ENCODE assay signal across 25 mouse cellular contexts in genomic region chr3:145320587-145321274, GRCm38 (mm10). TPM values are rescaled to one million over a fixed set of nuclear protein-coding genes. Genes with fewer than 3 reads are reported as not detected.
DNase-seq lines count a peak whose midpoint lies in the region; ATAC-seq and TF ChIP-seq lines count a peak whose summit lies in the region.
"Had no signal": no experiment of that assay in that cellular context is flagged by ENCODE, and none has a peak within 500 bp of the region (broad histone marks: within the 10 kb centered on the region; RNA-seq: fewer than 3 reads in every experiment).

No protein-coding gene starts in this region.

- no peak for TF ChIP-seq POLR2A in limb, embryonic 14.5 days (IDR thresholded peaks at IDR 0.05; ENCODE audit: borderline replicate concordance, extremely low read depth, insufficient read depth, insufficient read length)

- peak; percentile 73 for DNase-seq in heart, adult 11 months
- DNase-seq in heart, postnatal 14 days = no peak
- DNase-seq in kidney, postnatal 14 days = peak; percentile 8
- DNase-seq in kidney, postnatal 25 days = no peak
- peak; percentile 40 for DNase-seq in forelimb bud, embryonic 11.5 days (ENCODE audit: low read depth, low spot score)
- peak; percentile 54 for DNase-seq in limb, embryonic 14.5 days (ENCODE audit: low spot score)
- DNase-seq in MN1 (ENCODE audit: low spot score) = no peak
- DNase-seq: adrenal gland, postnatal 14 days; cerebellum, adult 9-10 months; forebrain, postnatal 0 days; gastrocnemius, postnatal 25 days; heart, adult 2 months; lung, adult 18-20 months; lung, postnatal 10 days; retina, postnatal 1 day; right cerebral cortex, postnatal 25 days; thymus, postnatal 25 days had no signal

- H3K36me3 ChIP-seq in limb, embryonic 14.5 days (ENCODE audit: control insufficient read depth, insufficient read depth, low read length) = no peaks in the 10 kb centered on the region
- H3K36me3 ChIP-seq: forebrain, embryonic 10.5 days; heart, embryonic 13.5 days; hindbrain, embryonic 12.5 days; liver, embryonic 12.5 days; midbrain, embryonic 12.5 days; neural tube, embryonic 12.5 days had no signal

- peaks cover 19% of the 10 kb centered on the region for H3K4me1 ChIP-seq in limb, embryonic 14.5 days (ENCODE audit: control insufficient read depth, insufficient read depth, low read length)
- H3K4me1 ChIP-seq: heart, embryonic 13.5 days; hindbrain, embryonic 12.5 days; liver, embryonic 12.5 days; midbrain, embryonic 12.5 days had no signal

- H3K27ac ChIP-seq in limb, embryonic 14.5 days (replicated peaks; ENCODE audit: low read depth, low read length) = peak overlapping the region; percentile 67
- H3K27ac ChIP-seq: forebrain, embryonic 10.5 days; heart, adult 2 months; heart, embryonic 13.5 days; hindbrain, embryonic 12.5 days; liver, embryonic 12.5 days; midbrain, embryonic 12.5 days; neural tube, embryonic 12.5 days had no signal

- H3K9ac ChIP-seq in limb, embryonic 14.5 days (ENCODE audit: low read depth, low read length, severe bottlenecking) = peak overlapping the region; percentile 22; the same call in 1 of the 2 replicates
- H3K9ac ChIP-seq: forebrain, postnatal 0 days; heart, embryonic 13.5 days; hindbrain, embryonic 12.5 days; liver, embryonic 12.5 days; midbrain, embryonic 12.5 days; neural tube, embryonic 12.5 days had no signal

- peak overlapping the region; percentile 40 for H3K4me2 ChIP-seq in limb, embryonic 14.5 days (replicated peaks; ENCODE audit: low read depth, low read length, severe bottlenecking)
- H3K4me2 ChIP-seq: heart, embryonic 13.5 days; hindbrain, embryonic 12.5 days; liver, embryonic 12.5 days; midbrain, embryonic 12.5 days; neural tube, embryonic 12.5 days had no signal

- intact Hi-C loops in heart, postnatal 14 days (cut with DNase I) = no loop called here

- ATAC-seq in limb, embryonic 14.5 days (ENCODE audit: low FRiP score, low read depth) = peak; percentile 84; the same call in 1 of the 2 replicates
- ATAC-seq: forebrain, postnatal 0 days; intestine, postnatal 0 days; liver, embryonic 12.5 days had no signal

- no peaks in the 10 kb centered on the region for H3K9me3 ChIP-seq in limb, embryonic 14.5 days (ENCODE audit: control insufficient read depth, low read length)
- H3K9me3 ChIP-seq: forebrain, embryonic 10.5 days; heart, embryonic 13.5 days; hindbrain, embryonic 12.5 days; liver, embryonic 12.5 days; midbrain, embryonic 12.5 days; neural tube, embryonic 12.5 days had no signal

- H3K27me3 ChIP-seq in limb, embryonic 14.5 days (ENCODE audit: control insufficient read depth, insufficient read depth, low read length) = no peaks in the 10 kb centered on the region
- H3K27me3 ChIP-seq: heart, embryonic 13.5 days; hindbrain, embryonic 12.5 days; liver, embryonic 12.5 days; midbrain, embryonic 12.5 days; neural tube, embryonic 12.5 days had no signal

- no peak overlapping the region for H3K4me3 ChIP-seq in limb, embryonic 14.5 days (replicated peaks; ENCODE audit: low read length)
- H3K4me3 ChIP-seq: forebrain, embryonic 10.5 days; heart, adult 2 months; heart, embryonic 13.5 days; hindbrain, embryonic 12.5 days; liver, embryonic 12.5 days; midbrain, embryonic 12.5 days; neural tube, embryonic 12.5 days had no signal

- WGBS in limb, embryonic 14.5 days = 28% methylated on average over 14 of the region's 14 CpGs

RNA-seq across cellular contexts. Expression of gene Col24a1, which starts 28.5 kb away (rescaled TPM):
- total RNA-seq in heart, postnatal 14 days (2021) = under 1 TPM; 0.32 to 0.41 TPM
- 24.0 and 24.3 TPM in 2 replicates for polyA plus RNA-seq in limb, embryonic 14.5 days (2012; rRNA removed)
- 9.5 TPM in 2 replicates for polyA plus RNA-seq in limb, embryonic 14.5 days (2014; fragmentation: Nextera tagmentation; extraction: Ambion mirVana)
- polyA plus RNA-seq: spleen, adult 2 months had no signal

Comparison
In these comparisons a context has a peak if more than half of its experiments do, and no peak if none do; other contexts are left out.
1. DNase-seq: peak in heart, adult 11 months (single experiment), kidney, postnatal 14 days (single experiment), forelimb bud, embryonic 11.5 days (single experiment) and limb, embryonic 14.5 days (single experiment); none in heart, postnatal 14 days (0 of 2), kidney, postnatal 25 days (0 of 2) and MN1 (single experiment).